8 mouse cellular contexts compared by ENCODE assay signal in the genomic region with DNA sequence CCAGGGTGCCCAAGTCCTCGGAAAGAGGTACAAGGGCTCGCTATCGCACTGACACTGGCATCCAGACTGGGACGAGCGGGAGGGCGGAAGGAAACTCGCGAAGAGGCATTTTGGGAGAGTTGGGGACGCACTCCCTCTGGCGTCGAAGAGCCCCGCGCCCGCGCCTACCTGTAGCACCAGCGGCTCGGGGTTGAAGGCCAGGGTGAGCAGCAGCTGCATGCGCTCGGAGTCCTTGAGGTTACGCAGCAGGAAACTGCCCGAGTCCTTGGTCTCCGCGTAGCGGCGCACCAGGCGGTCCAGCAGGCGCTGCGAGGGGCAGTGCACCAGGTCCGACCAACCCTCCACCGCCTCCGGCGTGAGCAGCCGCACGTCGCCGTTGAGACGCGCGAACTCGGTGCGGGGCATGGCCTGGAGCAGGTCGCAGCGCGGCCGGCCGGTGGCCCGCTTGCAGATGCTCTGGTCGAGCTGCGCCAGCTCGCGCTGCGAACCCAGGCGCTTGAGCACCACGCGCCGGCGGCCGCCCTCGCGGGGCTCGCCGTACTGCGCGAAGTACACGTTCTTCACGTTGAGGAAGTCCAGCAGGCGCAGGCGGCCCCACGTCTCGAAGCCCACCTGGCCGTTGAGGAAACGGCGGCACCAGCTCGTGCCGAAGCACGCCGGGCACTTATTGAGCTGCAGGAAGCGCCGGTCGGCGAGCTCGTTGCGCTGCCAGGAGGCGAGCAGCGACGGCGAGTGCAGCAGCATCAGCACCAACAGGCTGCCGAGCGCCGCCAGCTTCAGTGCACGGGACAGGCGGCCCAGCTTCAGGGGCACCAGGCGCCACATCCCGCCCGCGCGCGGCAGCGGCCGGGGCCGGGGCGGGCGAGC. TPM values are rescaled to one million over a fixed set of nuclear protein-coding genes. Genes with fewer than 3 reads are reported as not detected.
DNase-seq lines count a peak whose midpoint lies in the region; ATAC-seq lines count a peak whose summit lies in the region.

No protein-coding gene starts in this region.

- intact Hi-C loops in heart, postnatal 36 days (cut with DNase I) = loop anchor here (2.0 to 10.0 kb wide), 3 partner anchors 40 to 1992 kb away; a partner anchor contains a TSS

- H3K4me3 ChIP-seq in forebrain, embryonic 16.5 days (replicated peaks; ENCODE audit: low read length) = peak overlapping the region; percentile 84
- H3K4me3 ChIP-seq in lung, embryonic 16.5 days (ENCODE audit: low read length) = peak overlapping the region; percentile 88

- no peaks in the 10 kb centered on the region for H3K9me3 ChIP-seq in forebrain, embryonic 16.5 days (ENCODE audit: control insufficient read depth, low read length)
- H3K9me3 ChIP-seq in lung, embryonic 16.5 days (ENCODE audit: control insufficient read depth, low read length) = no peaks in the 10 kb centered on the region

- peak; percentile 68 for ATAC-seq in forebrain, embryonic 16.5 days
- ATAC-seq in lung, embryonic 16.5 days (ENCODE audit: low read depth) = peak; percentile 55

- WGBS in forebrain, embryonic 16.5 days = under 1% methylated on average over 98 of the region's 103 CpGs
- under 1% methylated on average over 97 of the region's 103 CpGs for WGBS in lung, embryonic 16.5 days

- DNase-seq in ES-CJ7 (ENCODE audit: low read depth, low spot score) = peak; percentile 63
- DNase-seq in cerebellum, adult 18-20 months = peak; percentile 72 to 81
- peak; percentile 68 to 85 for DNase-seq in heart, postnatal 36 days
- DNase-seq in layer of hippocampus, adult 9-11 months = peak; percentile 71
- DNase-seq in ovary, adult 18-20 months (ENCODE audit: low spot score) = peak; percentile 50
- peak; percentile 76 for DNase-seq in thymus, postnatal 0 days (ENCODE audit: low spot score)

- H3K4me1 ChIP-seq in forebrain, embryonic 16.5 days (replicated peaks; ENCODE audit: control insufficient read depth, insufficient read depth, low read length) = peaks cover 32% of the 10 kb centered on the region
- H3K4me1 ChIP-seq in lung, embryonic 16.5 days (replicated peaks; ENCODE audit: control insufficient read depth, insufficient read depth, low read length) = peaks cover 8% of the 10 kb centered on the region

- H3K36me3 ChIP-seq in forebrain, embryonic 16.5 days (ENCODE audit: control insufficient read depth, insufficient read depth) = no peaks in the 10 kb centered on the region
- H3K36me3 ChIP-seq in lung, embryonic 16.5 days (ENCODE audit: control insufficient read depth, insufficient read depth, low read length) = no peaks in the 10 kb centered on the region

- H3K27me3 ChIP-seq in forebrain, embryonic 16.5 days (replicated peaks; ENCODE audit: control insufficient read depth, insufficient read depth, low read length) = no peaks in the 10 kb centered on the region
- H3K27me3 ChIP-seq in lung, embryonic 16.5 days (ENCODE audit: control insufficient read depth, insufficient read depth, low read depth, low read length) = no peaks in the 10 kb centered on the region

- H3K4me2 ChIP-seq in forebrain, embryonic 16.5 days (ENCODE audit: low read length) = peak overlapping the region; percentile 70
- H3K4me2 ChIP-seq in lung, embryonic 16.5 days (ENCODE audit: low read depth, low read length) = peak overlapping the region; percentile 75

- peak overlapping the region; percentile 77 for H3K9ac ChIP-seq in forebrain, embryonic 16.5 days (replicated peaks; ENCODE audit: low read depth, low read length)
- H3K9ac ChIP-seq in lung, embryonic 16.5 days (ENCODE audit: low read length) = peak overlapping the region; percentile 91

- peak overlapping the region; percentile 97 for H3K27ac ChIP-seq in forebrain, embryonic 16.5 days (ENCODE audit: low read length)
- H3K27ac ChIP-seq in lung, embryonic 16.5 days (ENCODE audit: low read length) = peak overlapping the region; percentile 98

RNA-seq across cellular contexts. Expression of a gene that starts 0.6 kb away (rescaled TPM):
- 4.1 and 4.7 TPM in 2 replicates for polyA plus RNA-seq in forebrain, embryonic 16.5 days (2015; fragmentation: Nextera tagmentation; extraction: Ambion mirVana)
- 10 to 100 TPM; 30.7 to 30.9 TPM for total RNA-seq in heart, postnatal 36 days (2021)
- 6.9 and 7.7 TPM in 2 replicates for polyA plus RNA-seq in lung, embryonic 16.5 days (2015; fragmentation: Nextera tagmentation; extraction: Ambion mirVana)
- 15.8 and 16.8 TPM in 2 replicates for polyA plus RNA-seq in thymus, postnatal 0 days (2015; fragmentation: Nextera tagmentation; extraction: Ambion mirVana)

Comparison
In these comparisons a context has a peak if more than half of its experiments do, and no peak if none do; other contexts are left out.
1. Peak in every context shown above with its lines: DNase-seq, ATAC-seq, H3K4me3 ChIP-seq and H3K27ac ChIP-seq.